Mouse (Mus musculus) midbrain, postnatal 0 days (tissue): ENCODE data around the gene Troap. TPM values are rescaled to one million over a fixed set of nuclear protein-coding genes. Genes with fewer than 3 reads are reported as not detected.

ENCODE experiments used
- ATAC-seq: fragments of 200-750 bp; cut with Nextera tagmentation; 2 replicates; pipeline ENCODE4 v1.8.0; 2017; ENCODE audit warnings: moderate number of reproducible peaks, mild to moderate bottlenecking, moderate TSS enrichment, moderate library complexity; ENCODE audit not compliant: low FRiP score
- DNase-seq: peaks from one replicate; pipeline ENCODE4 v3.0.0-alpha.2; 2015; ENCODE audit warnings: low spot score
- H3K27ac ChIP-seq: fragments of 300-500 bp; sonication (generic); 2 replicates; pipeline ENCODE4 v1.5.1; 2014; ENCODE audit warnings: low read depth, mild to moderate bottlenecking, low read length, mixed read lengths
- H3K27me3 ChIP-seq: fragments of 300-500 bp; sonication (generic); 2 replicates; pipeline ENCODE4 v1.6.1; 2014; ENCODE audit warnings: low read length, control low read depth, mixed read lengths; ENCODE audit not compliant: insufficient read depth
- H3K36me3 ChIP-seq: fragments of 300-500 bp; sonication (generic); 2 replicates; pipeline ENCODE4 v1.6.1; 2014; ENCODE audit warnings: low read length, control low read depth, mixed read lengths; ENCODE audit not compliant: insufficient read depth
- H3K4me1 ChIP-seq: fragments of 300-500 bp; sonication (generic); 2 replicates; pipeline ENCODE4 v1.6.1; 2014; ENCODE audit warnings: mild to moderate bottlenecking, control low read depth, antibody characterized with exemption, low read length, mixed read lengths; ENCODE audit not compliant: insufficient read depth
- H3K4me2 ChIP-seq: fragments of 300-500 bp; sonication (generic); 2 replicates; pipeline ENCODE4 v1.6.1; 2014; ENCODE audit warnings: low read depth, mild to moderate bottlenecking, low read length, mixed read lengths; ENCODE audit not compliant: poor library complexity, severe bottlenecking
- H3K4me3 ChIP-seq: fragments of 300-500 bp; sonication (generic); 2 replicates; pipeline ENCODE4 v1.5.1; 2014; ENCODE audit warnings: low read depth, mild to moderate bottlenecking, low read length, moderate library complexity
- H3K9ac ChIP-seq: fragments of 300-500 bp; sonication (generic); replicated peaks from 2 replicates; pipeline ENCODE4 v1.6.1; 2014; ENCODE audit warnings: mild to moderate bottlenecking, low read length, moderate library complexity, mixed read lengths; ENCODE audit not compliant: poor library complexity, severe bottlenecking
- H3K9me3 ChIP-seq: fragments of 300-500 bp; sonication (generic); 2 replicates; pipeline ENCODE4 v1.6.1; 2016; ENCODE audit warnings: low read length, control low read depth
- CTCF ChIP-seq: IDR thresholded peaks from 2 replicates; pipeline ENCODE4 v1.5.1; 2016; ENCODE audit warnings: antibody characterized with exemption, mild to moderate bottlenecking
- WGBS: fragments of 180-500 bp; shearing (Covaris S2); extraction: QIAGEN DNeasy Blood & Tissue Kit; methylation state at CpG from one replicate; pipeline ENCODE4 v1.1.7; 2014; 5-methylcytosine and 5-hydroxymethylcytosine counted together
- microRNA-seq: library from miRNA; unstranded; fragments of <30 nt; microRNA quantifications from one replicate; pipeline ENCODE4, GENCODE M21; 2016; ENCODE audit warnings: borderline number of aligned reads
- polyA plus RNA-seq: library from polyadenylated mRNA; unstranded; fragments of >200 nt; fragmentation: Nextera tagmentation; extraction: Ambion mirVana; gene quantifications from 2 replicates; pipeline ENCODE4 v1.2.1, GENCODE M21; 2015
- total RNA-seq: library from RNA; depleted of rRNA; stranded (reverse); fragments of >200 nt; gene quantifications from 2 replicates; pipeline ENCODE4 v1.2.3, GENCODE M21; 2014; rRNA removed

Troap gene
- total and polyA plus RNA-seq, 2 experiments from 2014 or later, result 2.1 to 4.1 TPM

- Histone ChIP-seq H3K36me3 (no peaks in the 10 kb centered on the region), H3K9ac (no peak overlapping the region), H3K27ac (no peak overlapping the region), H3K4me3 (no peak overlapping the region), H3K27me3 (no peaks in the 10 kb centered on the region), H3K4me1 (peaks cover 10% of the 10 kb centered on the region), H3K4me2 (no peak overlapping the region), H3K9me3 (no peaks in the 10 kb centered on the region)
- TF ChIP-seq CTCF, result no peak
- ATAC-seq (no peak), DNase-seq (no peak)
- WGBS, result 29% methylated on average over 11 of the region's 11 CpGs
Observed at GRCm38 (mm10) chr15:99129441-99129840, 55.1 kb downstream of the Troap start.

GRCm38 (mm10) chr15:99129956-99130910 lies 55.9 kb downstream of the Troap start:
- H3K4me2 ChIP-seq, result no peak overlapping the region
- H3K9ac ChIP-seq, result no peak overlapping the region
- no peak for TF ChIP-seq CTCF
- WGBS, result 69% methylated on average over 22 of the region's 22 CpGs
- H3K27ac ChIP-seq, result no peak overlapping the region
- H3K9me3 ChIP-seq, result no peaks in the 10 kb centered on the region
- peaks cover 10% of the 10 kb centered on the region for H3K4me1 ChIP-seq
- no peak overlapping the region for H3K4me3 ChIP-seq
- no peaks in the 10 kb centered on the region for H3K36me3 ChIP-seq
- no peaks in the 10 kb centered on the region for H3K27me3 ChIP-seq
- DNase-seq (no peak), ATAC-seq (no peak)

Small RNA genes lying within 50 kb of the gene (microRNA-seq; reads per million reads assigned to microRNA genes)
- gene Mir6960, result not detected

Other genes starting within 250 kb of the Troap start
- 45.1 and 50.6 TPM in 2 replicates for gene Prkag1, start 243.1 kb upstream of the Troap start, total RNA-seq
- gene Prkag1, start 243.1 kb upstream of the Troap start, polyA plus RNA-seq, result 50.6 and 57.4 TPM in 2 replicates
- gene Kmt2d, start 203.4 kb upstream of the Troap start, total RNA-seq, result 32.2 and 32.5 TPM in 2 replicates
- gene Kmt2d, start 203.4 kb upstream of the Troap start, polyA plus RNA-seq, result 5.6 and 7.7 TPM in 2 replicates
- 9.4 and 10.1 TPM in 2 replicates for gene Rhebl1, start 180.0 kb upstream of the Troap start, total RNA-seq
- gene Rhebl1, start 180.0 kb upstream of the Troap start, polyA plus RNA-seq, result 30.7 and 31.1 TPM in 2 replicates
- 0.38 and 0.71 TPM in 2 replicates for gene Dhh, start 176.0 kb upstream of the Troap start, total RNA-seq
- 0.18 and 0.22 TPM in 2 replicates for gene Dhh, start 176.0 kb upstream of the Troap start, polyA plus RNA-seq
- 46.0 and 56.9 TPM in 2 replicates for gene Lmbr1l, start 156.3 kb upstream of the Troap start, total RNA-seq
- 19.6 and 21.7 TPM in 2 replicates for gene Lmbr1l, start 156.3 kb upstream of the Troap start, polyA plus RNA-seq
- 2,522 and 3,264 TPM in 2 replicates for gene Tuba1b, start 140.0 kb upstream of the Troap start, total RNA-seq
- 1,582 and 1,796 TPM in 2 replicates for gene Tuba1b, start 140.0 kb upstream of the Troap start, polyA plus RNA-seq
- 1,797 and 2,945 TPM in 2 replicates for gene Gm49450, start 121.0 kb upstream of the Troap start, total RNA-seq
- gene Gm49450, start 121.0 kb upstream of the Troap start, polyA plus RNA-seq, result not detected in 2 replicates
- 17,447 and 20,461 TPM in 2 replicates for gene Tuba1a, start 120.9 kb upstream of the Troap start, total RNA-seq
- 15,641 and 16,823 TPM in 2 replicates for gene Tuba1a, start 120.9 kb upstream of the Troap start, polyA plus RNA-seq
- 18.2 and 22.6 TPM in 2 replicates for gene Tuba1c, start 44.7 kb upstream of the Troap start, total RNA-seq
- 9.6 and 9.9 TPM in 2 replicates for gene Tuba1c, start 44.7 kb upstream of the Troap start, polyA plus RNA-seq
- gene Prph, start 19.4 kb upstream of the Troap start, total RNA-seq, result 9.8 and 11.2 TPM in 2 replicates
- 8.0 and 9.1 TPM in 2 replicates for gene Prph, start 19.4 kb upstream of the Troap start, polyA plus RNA-seq
- gene C1ql4, start 13.2 kb downstream of the Troap start, total RNA-seq, result 17.7 and 21.1 TPM in 2 replicates
- 8.5 and 9.2 TPM in 2 replicates for gene C1ql4, start 13.2 kb downstream of the Troap start, polyA plus RNA-seq
- gene Dnajc22, start 18.6 kb downstream of the Troap start, total RNA-seq, result 0.61 and 0.88 TPM in 2 replicates
- 1.3 and 1.6 TPM in 2 replicates for gene Dnajc22, start 18.6 kb downstream of the Troap start, polyA plus RNA-seq
- 27.8 and 31.8 TPM in 2 replicates for gene Spats2, start 51.3 kb downstream of the Troap start, total RNA-seq
- gene Spats2, start 51.3 kb downstream of the Troap start, polyA plus RNA-seq, result 17.7 and 19.5 TPM in 2 replicates
- gene Kcnh3, start 150.3 kb downstream of the Troap start, total RNA-seq, result 1.6 and 3.6 TPM in 2 replicates
- 0.60 and 0.67 TPM in 2 replicates for gene Kcnh3, start 150.3 kb downstream of the Troap start, polyA plus RNA-seq
- 223 and 225 TPM in 2 replicates for gene Mcrs1, start 177.4 kb downstream of the Troap start, total RNA-seq
- 207 and 222 TPM in 2 replicates for gene Mcrs1, start 177.4 kb downstream of the Troap start, polyA plus RNA-seq
- gene Prpf40b, start 220.5 kb downstream of the Troap start, total RNA-seq, result 95.5 and 97.9 TPM in 2 replicates
- 99.6 and 107 TPM in 2 replicates for gene Prpf40b, start 220.5 kb downstream of the Troap start, polyA plus RNA-seq
- gene Fam186b, start 221.3 kb downstream of the Troap start, total RNA-seq, result 0.38 and 2.3 TPM in 2 replicates
- 1.4 and 1.6 TPM in 2 replicates for gene Fam186b, start 221.3 kb downstream of the Troap start, polyA plus RNA-seq